Mouse (Mus musculus) spleen, adult 18-20 months (tissue): ENCODE results near the gene AU018091.
"Not testable (repeated sequence)": the region's sequence is repeated elsewhere in the genome, so short reads cannot be mapped to it uniquely, and the experiment has no call there.

Experiments used
- DNase-seq, 2 experiments: peaks; one replicate each; pipeline ENCODE4 v3.0.0; 2022; ENCODE audit warnings: mixed read lengths in 2 of 2

AU018091 gene

GRCm38 (mm10) chr7:3164991-3165390 lies 4.0 kb downstream of the AU018091 start:
- no peak for DNase-seq

GRCm38 (mm10) chr7:3164381-3164780 lies 4.6 kb downstream of the AU018091 start:
- DNase-seq: no peak

GRCm38 (mm10) chr7:3150376-3150775 lies 18.6 kb downstream of the AU018091 start:
- DNase-seq: no peak

- no peak for DNase-seq
These were observed 22.9 kb downstream of the AU018091 start for GRCm38 (mm10) chr7:3146072-3146471.

GRCm38 (mm10) chr7:3143329-3143728 lies 25.7 kb downstream of the AU018091 start:
- DNase-seq: no peak

- no peak for DNase-seq
These were observed 33.4 kb downstream of the AU018091 start for GRCm38 (mm10) chr7:3135606-3136005.

GRCm38 (mm10) chr7:3134654-3135053 lies 34.3 kb downstream of the AU018091 start:
- DNase-seq: no peak

GRCm38 (mm10) chr7:3130342-3130741 lies 38.7 kb downstream of the AU018091 start:
- no peak for DNase-seq

GRCm38 (mm10) chr7:3128564-3128963 lies 40.4 kb downstream of the AU018091 start:
- DNase-seq: not testable (repeated sequence)

GRCm38 (mm10) chr7:3111193-3111592 lies 57.8 kb downstream of the AU018091 start:
- DNase-seq: not testable (repeated sequence)

GRCm38 (mm10) chr7:3106516-3107077 lies 62.4 kb downstream of the AU018091 start:
- DNase-seq: not testable (repeated sequence)
